Mouse (Mus musculus) liver, embryonic 14.5 days (tissue): ENCODE data around the gene Kank2.
A peak's percentile ranks its signal among the peaks of the same experiment; 100 is the strongest.

Experiments used
- CTCF ChIP-seq: IDR thresholded peaks from 2 replicates; pipeline ENCODE4 v1.5.1; 2016; ENCODE audit warnings: antibody characterized with exemption, low read depth, control low read depth
- EP300 ChIP-seq: IDR thresholded peaks from 2 replicates; pipeline ENCODE4 v1.6.1; 2016; ENCODE audit warnings: antibody characterized with exemption, low read depth

- TF ChIP-seq CTCF (peak; percentile 79), EP300 (no peak)
Observed at GRCm38 (mm10) chr9:21840115-21840787, 41.7 kb upstream of the Kank2 start.
